Mouse (Mus musculus): Measurements from ENCODE around the gene Nelfcd.
A peak's percentile ranks its signal among the peaks of the same experiment; 100 is the strongest.

Nelfcd gene

DNA sequence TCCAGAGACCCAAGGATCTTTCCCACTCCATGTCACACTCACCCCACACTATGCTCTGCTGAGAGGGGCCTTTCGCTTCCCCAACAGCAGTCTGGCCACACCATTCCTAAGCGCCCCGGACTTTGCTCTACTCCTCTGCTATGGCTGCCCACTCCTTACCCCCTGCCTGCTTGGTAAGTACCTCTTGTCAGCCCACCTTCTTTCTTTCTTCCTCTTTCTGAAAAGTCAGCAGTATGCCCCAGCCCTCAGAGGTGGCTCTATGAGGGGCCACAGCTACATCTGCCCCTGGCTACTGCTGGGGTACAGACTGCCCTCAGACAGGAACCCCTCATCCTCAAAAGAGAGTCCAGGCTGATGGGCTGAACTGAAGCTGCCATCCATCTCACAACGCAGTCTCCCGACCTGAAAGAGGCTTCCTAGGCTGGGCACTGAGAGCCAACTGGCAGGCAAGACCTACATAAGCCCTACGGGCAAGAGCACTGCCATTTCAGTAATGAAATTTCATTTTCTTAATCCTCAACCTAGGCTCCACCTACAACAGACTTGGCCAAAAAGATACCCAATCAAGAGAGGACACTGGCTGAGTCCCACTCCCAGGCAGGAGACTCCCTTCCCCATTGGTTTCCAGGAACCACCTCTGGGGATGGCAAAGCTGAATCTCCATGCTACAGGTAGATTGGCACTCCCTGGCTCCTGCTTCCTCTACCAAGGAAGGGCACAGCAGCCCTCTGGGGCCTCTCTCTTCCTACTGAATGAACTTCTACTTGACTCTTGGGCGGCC lies 21.5 kb downstream of the Nelfcd start:
- no peak for DNase-seq (ENCODE audit: low read depth)

DNA sequence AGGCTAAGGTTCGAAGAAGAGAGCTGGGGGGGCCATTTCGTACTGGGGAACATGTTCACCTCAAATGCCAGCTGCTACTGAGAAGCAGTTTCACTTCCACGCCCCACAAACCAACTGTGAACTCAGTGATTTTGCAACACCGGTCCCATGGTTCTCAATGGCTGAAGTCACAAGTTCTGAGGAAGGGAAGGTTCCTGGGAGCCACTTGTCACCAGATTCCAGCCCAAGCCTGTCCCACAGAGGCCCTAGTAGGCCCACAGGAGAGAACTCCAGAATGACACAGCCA lies 22.0 kb downstream of the Nelfcd start:
- DNase-seq (ENCODE audit: low read depth), result no peak

DNA sequence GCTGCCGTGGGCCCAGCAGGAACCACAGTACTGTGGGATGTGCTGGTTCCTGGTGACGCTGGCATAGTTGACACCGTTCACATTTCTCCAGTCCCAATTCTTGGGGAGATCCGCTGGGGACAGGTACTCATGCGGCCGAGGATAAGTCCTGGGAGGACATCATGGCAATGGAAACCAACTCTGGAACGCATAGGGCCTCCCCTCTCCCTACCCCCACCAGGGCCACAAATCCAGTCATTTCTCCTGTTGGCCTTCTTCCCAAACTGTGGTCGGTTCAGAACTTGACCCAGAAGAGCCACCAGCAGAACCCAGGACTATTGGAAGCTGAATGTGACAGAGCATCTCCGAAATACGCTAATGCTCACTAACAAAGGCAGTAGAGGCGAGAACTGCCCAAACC lies 22.6 kb downstream of the Nelfcd start:
- DNase-seq (ENCODE audit: low read depth), result no peak

DNA sequence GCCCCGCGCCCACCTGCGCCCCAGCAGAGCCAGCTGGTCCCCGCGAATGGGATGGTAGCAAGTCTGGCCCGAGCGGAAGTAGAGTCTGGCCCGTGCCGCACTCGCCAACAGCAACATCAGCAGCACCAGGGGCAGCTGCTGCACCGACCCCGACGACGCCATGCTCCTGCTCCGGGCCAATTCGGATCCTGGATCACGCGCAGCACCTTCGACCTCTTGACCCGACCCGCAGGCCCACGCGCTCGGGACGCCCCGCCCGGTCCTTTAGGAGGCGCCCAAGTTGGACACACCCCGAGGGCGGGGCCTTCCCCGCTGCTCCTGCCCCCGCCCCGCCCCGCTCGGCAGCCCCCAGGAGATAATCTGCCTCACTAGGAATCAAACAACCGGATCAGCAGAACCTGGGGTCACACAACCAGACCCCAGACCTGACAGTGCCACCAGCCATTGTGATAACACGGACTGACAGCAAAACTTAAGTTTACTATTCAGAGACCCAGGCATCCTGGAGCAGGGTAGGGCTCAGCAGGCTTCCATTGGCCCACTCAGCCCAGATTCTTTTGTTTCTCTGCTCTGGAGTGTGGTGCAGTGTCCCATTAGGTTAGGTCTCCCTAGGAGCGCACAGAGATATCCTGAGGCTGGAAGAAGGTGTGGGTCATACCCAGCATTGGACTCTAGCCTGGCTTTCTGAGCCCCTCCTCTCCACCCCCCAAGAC lies 23.3 kb downstream of the Nelfcd start, which contains the start of gene Ctsz:
Ctsz (minus strand) TSS at position 303 of the 713 bp plus-strand sequence.
- peak; percentile 66 for DNase-seq (ENCODE audit: low read depth)

DNA sequence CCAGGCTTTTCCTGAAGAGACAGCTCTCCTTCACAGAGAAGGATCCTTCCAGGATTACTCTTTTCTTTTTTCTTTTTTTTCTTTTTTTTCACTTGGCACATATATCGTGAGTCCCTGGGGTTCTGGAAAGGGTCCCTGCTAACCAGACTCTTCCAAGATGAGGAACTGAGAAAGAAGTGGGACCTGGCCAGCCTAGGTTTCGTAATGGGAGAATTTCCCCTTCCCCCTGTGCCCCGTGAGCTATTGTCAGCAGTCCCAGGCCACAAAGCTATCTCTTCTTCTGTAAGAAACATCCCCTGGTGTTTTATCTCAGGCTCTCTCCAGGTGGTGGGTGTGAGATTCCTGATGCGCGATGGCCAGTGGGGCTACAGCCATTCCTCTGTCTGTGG lies 23.8 kb downstream of the Nelfcd start:
- no peak for DNase-seq (ENCODE audit: low read depth)

DNA sequence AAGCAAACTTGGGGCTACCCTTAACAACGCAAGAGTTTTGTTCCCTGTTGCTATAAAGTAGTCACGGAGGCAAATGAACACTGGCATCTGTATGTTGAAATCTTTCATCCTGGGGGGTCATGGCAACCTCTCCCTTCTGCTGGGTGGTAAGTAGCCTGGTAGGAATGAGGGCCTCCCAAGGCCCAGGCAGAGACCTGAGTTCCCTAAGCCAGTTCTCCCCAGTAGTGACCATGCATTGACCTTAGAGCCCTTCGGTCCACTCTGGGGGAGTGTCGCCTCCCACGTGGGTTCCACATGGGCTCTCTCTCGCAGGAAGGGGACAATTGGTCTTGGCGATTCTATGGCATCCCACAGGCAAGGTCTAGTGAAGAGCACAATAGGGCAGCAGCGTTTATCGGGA lies 24.4 kb downstream of the Nelfcd start:
- DNase-seq (ENCODE audit: low read depth), result no peak

DNA sequence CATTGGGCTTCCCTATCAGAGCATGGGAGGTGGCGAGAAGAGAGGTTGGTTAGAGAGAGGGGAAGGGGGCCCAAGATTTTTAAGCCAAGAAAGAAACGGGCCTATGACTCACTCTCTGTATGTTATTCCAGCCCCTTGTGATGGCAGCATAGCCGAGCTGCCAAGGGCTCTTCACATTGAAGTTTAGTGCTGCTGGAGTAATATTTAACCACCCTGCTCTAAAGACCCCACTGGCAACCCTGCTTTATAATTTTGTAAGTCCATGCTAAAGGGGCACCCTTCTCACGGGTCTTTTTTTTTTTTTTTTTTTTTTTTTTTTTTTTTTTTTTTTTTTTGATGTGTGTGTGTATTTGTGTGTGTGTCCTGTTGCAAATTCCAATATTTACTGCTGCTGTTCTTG lies 26.3 kb downstream of the Nelfcd start:
- no peak for DNase-seq (ENCODE audit: low read depth)

DNA sequence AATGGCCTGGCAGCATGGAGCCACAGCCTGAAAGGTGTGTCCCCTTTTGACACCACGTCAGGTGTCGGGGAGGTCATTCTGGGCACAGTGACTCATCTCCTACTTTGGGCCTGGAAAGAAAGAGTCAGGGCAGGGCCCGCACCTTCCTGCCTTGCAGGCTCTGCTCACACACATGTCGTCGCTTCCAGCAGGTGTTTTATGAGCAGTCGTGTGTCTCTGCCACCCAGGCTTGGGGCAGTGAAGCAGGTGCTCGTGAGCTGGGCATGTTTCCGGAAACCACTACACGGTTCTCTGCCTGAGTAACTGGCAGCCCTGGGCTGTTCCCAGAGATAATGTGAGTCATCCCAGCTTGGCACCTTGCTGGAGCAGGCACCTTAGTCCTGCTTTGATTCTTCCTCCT lies 26.9 kb downstream of the Nelfcd start:
- DNase-seq (ENCODE audit: low read depth), result no peak

DNA sequence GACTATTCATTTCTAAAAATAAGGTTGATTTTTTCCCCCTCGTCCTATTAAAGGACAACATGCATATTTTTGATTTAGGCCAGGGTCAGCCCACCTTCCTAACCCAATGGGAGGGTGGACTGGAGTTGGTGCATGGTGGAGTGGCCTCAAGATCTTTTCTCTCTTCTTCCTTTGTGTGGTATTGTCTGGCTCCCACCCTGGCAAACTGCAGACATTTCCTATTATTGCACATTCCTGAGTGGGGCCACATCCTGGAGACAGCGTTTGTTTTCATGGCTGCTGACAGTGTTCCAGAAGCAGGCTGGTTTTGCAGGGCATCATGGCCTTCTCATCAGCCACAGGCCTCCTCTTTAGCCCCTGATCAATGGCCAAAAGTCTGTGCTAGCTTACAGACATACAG lies 27.4 kb downstream of the Nelfcd start:
- DNase-seq (ENCODE audit: low read depth), result no peak

DNA sequence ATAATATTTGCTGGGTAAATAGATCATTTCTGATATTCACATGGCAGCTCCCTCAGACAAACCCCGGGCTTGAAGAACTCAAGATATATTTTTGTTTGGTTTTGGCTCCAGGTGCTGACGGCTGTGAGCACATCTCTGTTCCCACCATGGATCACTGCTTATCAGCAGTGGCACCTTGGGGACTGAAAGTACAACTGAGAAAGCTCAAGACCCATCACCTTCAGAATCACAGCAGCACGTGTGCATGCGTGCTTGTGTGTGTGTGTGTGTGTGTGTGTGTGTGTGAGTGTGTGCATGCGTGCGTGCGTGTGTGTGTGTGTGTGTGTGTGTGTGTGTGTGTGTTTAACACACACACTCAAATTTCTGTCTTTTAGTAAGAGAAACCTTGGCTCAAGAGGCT lies 28.8 kb downstream of the Nelfcd start:
- no peak for DNase-seq (ENCODE audit: low read depth)

DNA sequence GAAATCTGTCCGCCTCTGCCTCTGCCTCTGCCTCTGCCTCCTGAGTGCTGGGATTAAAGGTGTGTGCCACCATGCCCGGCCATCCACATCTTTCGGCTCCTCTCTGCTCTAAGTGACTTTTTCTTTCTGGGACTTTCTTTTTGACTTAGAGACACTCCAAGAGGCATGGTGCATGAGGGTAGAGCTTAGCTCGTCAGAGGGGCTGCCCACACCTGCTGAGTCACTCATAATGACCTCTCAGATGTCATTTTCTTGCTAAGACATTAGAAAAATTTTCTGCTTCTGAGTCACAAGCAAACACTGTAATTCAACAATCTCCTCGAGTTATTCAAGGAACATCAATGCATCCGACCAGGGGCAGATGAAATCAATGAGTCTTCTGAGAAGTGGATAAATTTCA lies 29.4 kb downstream of the Nelfcd start:
- no peak for DNase-seq (ENCODE audit: low read depth)

DNA sequence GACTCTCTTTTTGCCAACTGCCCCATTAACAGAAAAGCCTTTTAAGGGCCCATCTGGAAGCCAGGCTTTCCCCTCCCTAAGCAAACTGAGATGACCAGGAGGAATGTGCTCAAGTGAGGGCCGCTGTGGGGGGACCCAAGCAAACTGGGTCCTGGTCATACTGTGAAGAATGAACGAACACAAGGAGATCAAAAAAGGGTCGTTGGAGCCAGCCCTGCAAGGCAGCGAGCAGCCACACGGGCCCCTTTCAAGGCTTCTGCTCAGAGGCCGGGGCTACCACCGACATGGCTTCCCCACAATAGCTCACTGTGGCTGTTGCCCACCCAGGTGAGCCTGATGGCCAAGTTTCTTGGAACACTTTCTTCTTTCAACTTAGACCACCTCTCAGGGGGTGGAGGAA lies 30.9 kb downstream of the Nelfcd start:
- no peak for DNase-seq (ENCODE audit: low read depth)

DNA sequence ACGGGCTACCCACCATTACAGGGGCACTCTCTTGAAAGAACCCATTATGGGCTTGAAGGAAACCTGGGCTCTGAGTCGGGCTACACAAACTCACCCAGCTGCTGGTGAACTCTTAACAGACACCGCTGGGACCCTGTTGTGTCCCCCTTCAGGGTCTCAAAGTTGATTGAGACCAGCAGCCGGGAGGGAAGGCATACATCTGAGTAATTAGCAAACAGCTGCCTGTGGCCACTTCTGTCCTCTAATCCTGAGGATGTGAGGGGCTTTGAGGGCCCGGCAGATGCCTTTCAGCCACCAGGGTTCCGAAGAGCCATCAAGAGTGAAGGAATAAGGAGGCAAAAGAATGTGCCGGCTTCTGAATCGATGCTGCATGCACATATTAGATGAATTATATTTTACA lies 31.3 kb downstream of the Nelfcd start:
- no peak for DNase-seq (ENCODE audit: low read depth)

DNA sequence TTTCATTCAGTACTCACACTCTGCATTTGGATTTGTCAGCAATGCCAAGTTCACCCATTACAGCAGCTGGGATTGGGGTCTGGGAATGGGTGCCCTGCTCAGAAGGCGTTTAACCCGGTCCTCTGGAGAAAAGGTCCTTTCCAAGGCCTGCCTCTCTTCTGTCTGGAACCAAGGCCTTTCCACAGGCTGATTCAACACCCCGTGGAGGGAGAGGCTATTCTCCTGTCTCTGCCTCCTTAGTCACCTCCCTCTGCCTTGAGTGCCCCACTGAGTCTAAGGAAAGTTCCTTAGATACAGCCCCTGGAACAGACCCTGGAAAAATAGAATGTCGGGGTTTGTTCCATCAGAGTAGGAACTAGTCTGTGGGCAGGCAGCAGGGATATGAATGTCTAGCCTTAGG lies 32.8 kb downstream of the Nelfcd start:
- DNase-seq (ENCODE audit: low read depth), result no peak

DNA sequence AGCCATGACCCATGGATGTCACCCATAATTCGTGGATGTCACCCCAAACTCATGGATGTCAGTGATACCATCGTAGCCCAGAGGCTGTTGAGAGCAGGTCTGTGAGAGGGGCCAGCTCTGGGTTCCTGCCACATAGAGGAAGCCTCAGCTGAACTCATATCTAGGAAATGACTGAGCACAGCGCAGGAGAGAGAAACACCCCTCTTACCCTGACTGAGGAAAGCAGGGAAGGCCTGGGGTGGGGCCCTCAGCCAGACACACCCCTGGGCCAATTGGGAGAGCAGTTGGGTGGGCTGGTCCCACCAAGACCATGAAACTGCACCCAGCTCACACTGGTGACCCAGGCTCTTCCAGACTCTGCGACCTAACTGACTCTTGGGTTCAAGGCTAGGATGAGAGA lies 34.7 kb downstream of the Nelfcd start, which contains the start of gene Tubb1:
Tubb1 (plus strand) TSS at position 343 of the 400 bp plus-strand sequence.
- no peak for DNase-seq (ENCODE audit: low read depth)

DNA sequence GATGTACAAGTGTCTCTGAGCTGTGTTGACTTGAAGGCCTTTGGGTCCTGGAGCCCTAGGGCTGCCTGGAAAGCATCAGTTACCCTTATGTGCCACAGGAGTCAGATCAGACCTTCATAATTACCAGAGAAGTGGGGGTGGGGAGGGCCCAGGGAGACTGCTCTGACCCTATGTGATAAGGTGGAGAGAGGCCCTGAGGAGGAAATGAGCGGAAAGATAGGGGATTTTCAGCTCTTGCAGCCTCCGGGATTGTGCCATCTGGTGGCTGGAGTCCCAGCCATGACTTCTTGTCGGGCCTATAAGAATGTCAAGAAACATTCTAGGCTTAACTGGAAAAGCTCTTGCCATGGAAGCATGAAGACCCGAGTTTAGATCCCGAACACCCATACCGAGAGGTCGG lies 38.1 kb downstream of the Nelfcd start:
- peak; percentile 92 for DNase-seq (ENCODE audit: low read depth)

DNA sequence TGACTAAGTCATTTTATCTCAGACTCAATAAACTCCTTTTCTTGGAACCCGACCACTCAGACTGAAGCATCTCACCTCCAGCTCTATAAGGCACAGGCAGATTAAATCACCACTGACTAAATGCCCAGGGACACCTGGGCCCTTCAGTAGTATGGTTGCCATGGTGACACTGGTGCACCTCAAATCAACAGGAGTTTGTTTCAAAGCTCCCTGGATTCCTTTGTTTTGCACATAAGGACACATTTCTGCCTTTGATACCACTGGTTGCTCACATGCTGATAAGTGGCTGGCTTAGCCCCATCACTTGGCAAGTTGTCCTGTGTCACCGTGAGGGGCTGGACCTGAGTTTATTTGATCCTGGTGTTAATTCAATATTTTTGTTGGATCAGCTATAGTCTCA lies 43.8 kb downstream of the Nelfcd start:
- DNase-seq (ENCODE audit: low read depth), result no peak

DNA sequence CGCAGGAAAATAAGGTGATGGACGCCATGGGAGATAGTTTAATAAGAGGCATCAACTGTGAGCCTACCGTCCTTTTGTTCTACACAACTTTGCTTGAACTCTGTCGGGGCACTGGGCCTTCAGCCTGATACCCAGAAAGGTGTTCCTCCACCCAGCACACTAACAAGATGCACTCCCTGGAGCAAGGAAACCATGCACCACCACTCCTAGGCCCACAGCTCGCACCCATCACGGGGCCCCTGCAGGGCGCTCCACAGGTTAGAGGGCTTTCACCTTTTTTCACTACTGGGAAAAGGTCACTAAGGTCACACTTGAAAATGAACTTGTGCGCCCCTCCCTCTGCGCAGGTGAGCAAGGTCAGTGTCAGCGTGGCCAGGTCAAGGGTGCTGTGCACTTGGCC lies 47.8 kb downstream of the Nelfcd start:
- no peak for DNase-seq (ENCODE audit: low read depth)

DNA sequence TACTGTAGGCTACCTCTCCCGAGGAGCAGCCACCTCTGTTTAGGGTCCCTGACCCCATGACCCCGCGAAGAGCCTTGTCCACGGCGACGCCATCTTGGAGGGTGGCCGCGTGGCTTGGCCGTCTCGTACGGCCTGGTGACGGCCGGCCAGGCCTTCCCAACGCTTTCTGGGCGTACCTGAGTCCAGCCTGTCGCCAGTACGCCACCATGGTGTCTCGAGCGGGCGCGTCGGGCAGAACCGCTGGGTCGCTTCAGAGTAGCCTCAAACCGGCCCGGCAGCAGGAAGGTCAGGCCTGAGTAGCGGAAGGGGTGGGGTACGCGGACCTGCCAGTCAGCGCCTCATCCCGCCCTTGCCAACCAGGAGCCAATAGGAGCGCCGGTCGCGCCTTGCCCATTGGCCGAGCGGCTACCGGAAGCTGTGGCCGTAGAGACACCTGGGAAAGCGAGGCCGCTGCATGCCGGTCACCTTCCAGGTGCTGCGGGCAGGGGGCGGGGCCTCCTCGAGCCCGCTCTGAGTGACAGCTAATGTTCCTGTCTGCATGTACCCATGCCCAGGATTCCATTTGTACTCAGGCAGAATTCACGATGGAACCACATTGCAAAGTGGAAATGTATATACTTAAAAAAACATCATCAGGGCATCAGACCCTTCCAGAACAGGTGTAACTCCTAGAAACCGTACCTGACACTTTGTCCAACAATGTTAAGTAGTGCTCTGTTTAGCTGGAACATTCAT lies 48.4 kb downstream of the Nelfcd start, which contains the start of gene Atp5e:
Atp5e (minus strand) TSS at position 317 of the 735 bp plus-strand sequence.
- DNase-seq (ENCODE audit: low read depth), result peak; percentile 84

DNA sequence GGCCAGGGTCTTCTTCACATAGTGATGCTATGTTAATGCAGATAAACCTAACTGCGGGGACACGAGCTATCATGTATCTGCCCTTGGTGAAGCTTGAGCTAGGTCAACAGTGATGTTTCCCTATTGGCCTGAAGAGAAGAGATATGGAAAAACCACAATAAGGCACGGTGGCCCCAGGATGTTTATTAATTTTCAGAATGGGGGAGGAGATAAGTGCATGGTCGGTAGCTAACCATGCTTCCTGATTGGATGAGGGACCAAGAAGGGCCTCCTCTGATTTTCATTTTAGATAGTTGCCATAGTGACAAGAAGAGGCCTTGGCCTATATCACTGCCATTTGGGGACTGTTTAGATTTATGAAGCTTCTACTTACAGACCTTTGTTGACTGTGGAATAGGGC lies 54.7 kb downstream of the Nelfcd start:
- peak; percentile 68 for DNase-seq (ENCODE audit: low read depth)

DNA sequence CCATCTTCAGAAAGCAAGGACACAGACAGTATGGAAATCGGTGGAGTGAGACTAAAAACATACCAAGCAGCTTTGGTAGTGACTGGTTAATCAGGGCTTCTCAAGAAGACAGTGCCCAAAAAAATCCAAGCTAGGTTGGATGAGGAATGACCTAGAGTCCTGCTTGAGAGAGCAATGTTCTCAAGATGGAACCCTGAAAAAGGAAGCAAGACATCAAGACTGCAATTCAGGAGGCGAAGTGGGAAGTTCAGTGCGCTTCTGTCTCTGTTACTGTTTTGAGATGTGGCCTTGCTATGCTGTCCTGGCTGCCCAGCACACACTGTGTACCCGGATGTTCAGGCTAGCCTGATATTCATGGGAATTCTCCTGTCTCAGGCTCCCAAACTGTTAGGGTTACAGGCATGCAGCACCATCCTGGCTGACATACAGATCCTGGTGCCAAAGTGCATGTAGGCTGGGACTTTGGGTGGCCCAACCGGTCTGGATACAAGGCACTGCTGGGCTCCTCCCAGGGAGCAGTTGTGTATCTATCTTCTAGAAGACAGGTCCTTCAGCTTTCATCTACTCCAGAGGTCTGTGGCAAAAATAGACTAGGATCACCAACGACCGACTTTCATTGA lies 55.3 kb downstream of the Nelfcd start:
- DNase-seq (ENCODE audit: low read depth), result no peak

DNA sequence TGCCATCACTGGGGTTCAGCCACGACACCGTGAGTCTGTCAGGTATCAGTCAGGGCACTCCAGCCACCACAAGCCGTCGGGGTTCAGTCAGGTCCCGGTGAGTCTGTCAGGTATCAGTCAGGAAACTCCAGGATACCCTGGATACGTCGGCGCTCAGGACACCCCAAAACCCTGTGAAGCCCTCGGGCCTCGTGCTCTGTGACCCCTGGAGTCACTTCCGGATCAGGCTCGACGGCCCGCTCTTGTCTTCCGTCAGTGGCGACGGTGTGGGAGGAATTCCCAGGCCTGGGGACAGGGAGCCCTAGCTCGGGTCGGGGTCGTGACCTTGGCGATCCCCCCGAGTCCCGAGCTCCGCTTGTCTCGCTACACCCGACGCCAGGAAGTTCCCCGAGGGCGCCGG lies 56.8 kb downstream of the Nelfcd start:
- DNase-seq (ENCODE audit: low read depth), result no peak

Data from c-Kit-positive CD71-positive TER-119-negative erythroid progenitor cells, embryonic 14.5 days (primary cell).